Mouse (Mus musculus) embryonic facial prominence, embryonic 10.5 days (tissue): ENCODE measurements around the gene Csk. TPM values are rescaled to one million over a fixed set of nuclear protein-coding genes. Genes with fewer than 3 reads are reported as not detected.

Experiments used
- DNase-seq: peaks from one replicate; pipeline ENCODE4 v3.0.0-alpha.2; 2017; ENCODE audit warnings: low spot score
- H3K27ac ChIP-seq: fragments of 300-500 bp; sonication (generic); replicated peaks from 2 replicates; pipeline ENCODE4 v1.5.1; 2016; ENCODE audit warnings: mild to moderate bottlenecking
- H3K27me3 ChIP-seq: fragments of 300-500 bp; sonication (generic); replicated peaks from 2 replicates; pipeline ENCODE4 v1.6.1; 2016; ENCODE audit warnings: low read depth, mild to moderate bottlenecking; ENCODE audit not compliant: poor library complexity, severe bottlenecking
- H3K36me3 ChIP-seq: fragments of 300-500 bp; sonication (generic); replicated peaks from 2 replicates; pipeline ENCODE4 v1.6.1; 2016; ENCODE audit warnings: mild to moderate bottlenecking, moderate library complexity
- H3K4me1 ChIP-seq: fragments of 300-500 bp; sonication (generic); 2 replicates; pipeline ENCODE4 v1.6.1; 2016
- H3K4me3 ChIP-seq: fragments of 300-500 bp; sonication (generic); 2 replicates; pipeline ENCODE4 v1.5.1; 2016; ENCODE audit warnings: mild to moderate bottlenecking, moderate library complexity
- H3K9me3 ChIP-seq: fragments of 300-500 bp; sonication (generic); 2 replicates; pipeline ENCODE4 v1.6.1; 2016; ENCODE audit warnings: mild to moderate bottlenecking
- WGBS: fragments of 180-500 bp; shearing (Covaris S2); methylation state at CpG from one replicate; pipeline ENCODE4 v1.1.7; 2016; 5-methylcytosine and 5-hydroxymethylcytosine counted together
- polyA plus RNA-seq: library from polyadenylated mRNA; unstranded; fragments of >200 nt; fragmentation: Nextera tagmentation; extraction: Ambion mirVana; gene quantifications from 2 replicates; pipeline ENCODE4 v1.2.1, GENCODE M21; 2016

Gene Csk
- polyA plus RNA-seq, 1 experiment from 2014 or later = 38.3 TPM

- 96% methylated on average over 11 of the region's 11 CpGs for WGBS
- Histone ChIP-seq H3K4me3 (no peak overlapping the region), H3K27ac (no peak overlapping the region), H3K9me3 (no peaks in the 10 kb centered on the region), H3K4me1 (0 out of 2 replicates have a peak, but pooled peaks cover 2% of the 10 kb centered on the region), H3K36me3 (peaks cover 91% of the 10 kb centered on the region), H3K27me3 (no peaks in the 10 kb centered on the region)
- no peak for DNase-seq
Measured at GRCm38 (mm10) chr9:57627892-57628291, 25.5 kb downstream of the Csk start.

GRCm38 (mm10) chr9:57627191-57627590 is 26.2 kb downstream of the Csk start:
- H3K27ac ChIP-seq = no peak overlapping the region
- H3K4me3 ChIP-seq = no peak overlapping the region
- H3K27me3 ChIP-seq = no peaks in the 10 kb centered on the region
- WGBS = 93% methylated on average over 17 of the region's 17 CpGs
- DNase-seq = no peak
- no peaks in the 10 kb centered on the region for H3K9me3 ChIP-seq
- 0 out of 2 replicates have a peak, but pooled peaks cover 2% of the 10 kb centered on the region for H3K4me1 ChIP-seq
- H3K36me3 ChIP-seq = peaks cover 84% of the 10 kb centered on the region

- no peak for DNase-seq
- Histone ChIP-seq H3K36me3 (peaks cover 71% of the 10 kb centered on the region), H3K4me3 (no peak overlapping the region), H3K9me3 (no peaks in the 10 kb centered on the region), H3K27me3 (no peaks in the 10 kb centered on the region), H3K4me1 (0 out of 2 replicates have a peak, but pooled peaks cover 2% of the 10 kb centered on the region), H3K27ac (no peak overlapping the region)
- WGBS = 82% methylated on average over 15 of the region's 15 CpGs
Measured at GRCm38 (mm10) chr9:57625674-57626500, 27.5 kb downstream of the Csk start.

- no peaks in the 10 kb centered on the region for H3K9me3 ChIP-seq
- peaks cover 55% of the 10 kb centered on the region for H3K36me3 ChIP-seq
- peaks cover 6% of the 10 kb centered on the region; the same call in 1 of the 2 replicates for H3K4me1 ChIP-seq
- no peak for DNase-seq
- no peaks in the 10 kb centered on the region for H3K27me3 ChIP-seq
- 78% methylated on average over 7 of the region's 7 CpGs for WGBS
- H3K4me3 ChIP-seq = no peak overlapping the region
- H3K27ac ChIP-seq = no peak overlapping the region
Measured at GRCm38 (mm10) chr9:57624295-57624694, 29.1 kb downstream of the Csk start.

GRCm38 (mm10) chr9:57620674-57621073 is 32.8 kb downstream of the Csk start, which contains the start of gene Lman1l:
TSS of gene Lman1l (minus strand) at chr9:57620774.
- H3K4me3 ChIP-seq = no peak within 1 kb of the TSS
- H3K27ac ChIP-seq = no peak within 1 kb of the TSS
- H3K36me3 ChIP-seq = peaks cover 19% of the 10 kb centered on the region
- no peak for DNase-seq
- no peaks in the 10 kb centered on the region for H3K27me3 ChIP-seq
- no peaks in the 10 kb centered on the region for H3K9me3 ChIP-seq
- WGBS = 95% methylated on average over 5 of the region's 5 CpGs
- peaks cover 6% of the 10 kb centered on the region; the same call in 1 of the 2 replicates for H3K4me1 ChIP-seq

GRCm38 (mm10) chr9:57618854-57619253 is 34.6 kb downstream of the Csk start:
- WGBS = 80% methylated on average over 8 of the region's 8 CpGs
- Histone ChIP-seq H3K9me3 (no peaks in the 10 kb centered on the region), H3K27me3 (no peaks in the 10 kb centered on the region), H3K36me3 (peaks cover under 1% of the 10 kb centered on the region; the same call in 1 of the 2 replicates), H3K4me1 (peaks cover 4% of the 10 kb centered on the region; the same call in 1 of the 2 replicates), H3K27ac (no peak overlapping the region), H3K4me3 (no peak overlapping the region)
- DNase-seq = no peak

- Histone ChIP-seq H3K4me1 (peaks cover 4% of the 10 kb centered on the region; the same call in 1 of the 2 replicates), H3K27ac (no peak overlapping the region), H3K36me3 (no peaks in the 10 kb centered on the region), H3K9me3 (no peaks in the 10 kb centered on the region), H3K4me3 (no peak overlapping the region), H3K27me3 (no peaks in the 10 kb centered on the region)
- 79% methylated on average over 8 of the region's 8 CpGs for WGBS
- DNase-seq = no peak
Measured at GRCm38 (mm10) chr9:57617556-57618169, 35.8 kb downstream of the Csk start.

- no peak overlapping the region for H3K27ac ChIP-seq
- no peaks in the 10 kb centered on the region for H3K27me3 ChIP-seq
- no peak for DNase-seq
- no peaks in the 10 kb centered on the region for H3K36me3 ChIP-seq
- H3K9me3 ChIP-seq = no peaks in the 10 kb centered on the region
- H3K4me1 ChIP-seq = peaks cover 7% of the 10 kb centered on the region; the same call in 1 of the 2 replicates
- WGBS = 85% methylated on average over 4 of the region's 4 CpGs
- H3K4me3 ChIP-seq = no peak overlapping the region
Measured at GRCm38 (mm10) chr9:57614786-57615185, 38.6 kb downstream of the Csk start.

GRCm38 (mm10) chr9:57613975-57614374 is 39.5 kb downstream of the Csk start:
- Histone ChIP-seq H3K36me3 (no peaks in the 10 kb centered on the region), H3K4me3 (no peak overlapping the region), H3K27me3 (no peaks in the 10 kb centered on the region), H3K27ac (no peak overlapping the region), H3K4me1 (peaks cover 7% of the 10 kb centered on the region; the same call in 1 of the 2 replicates), H3K9me3 (no peaks in the 10 kb centered on the region)
- DNase-seq = no peak
- WGBS = 88% methylated on average over 7 of the region's 7 CpGs

GRCm38 (mm10) chr9:57612587-57612986 is 40.8 kb downstream of the Csk start:
- H3K27me3 ChIP-seq = no peaks in the 10 kb centered on the region
- 87% methylated on average over 7 of the region's 7 CpGs for WGBS
- no peak for DNase-seq
- H3K4me3 ChIP-seq = no peak overlapping the region
- peaks cover 7% of the 10 kb centered on the region; the same call in 1 of the 2 replicates for H3K4me1 ChIP-seq
- no peak overlapping the region for H3K27ac ChIP-seq
- H3K9me3 ChIP-seq = no peaks in the 10 kb centered on the region
- no peaks in the 10 kb centered on the region for H3K36me3 ChIP-seq

- Histone ChIP-seq H3K27ac (no peak overlapping the region), H3K4me3 (no peak overlapping the region), H3K27me3 (peaks cover 13% of the 10 kb centered on the region), H3K9me3 (no peaks in the 10 kb centered on the region), H3K4me1 (peaks cover 16% of the 10 kb centered on the region), H3K36me3 (no peaks in the 10 kb centered on the region)
- WGBS = 58% methylated on average over 3 of the region's 3 CpGs
- no peak for DNase-seq
Measured at GRCm38 (mm10) chr9:57610359-57610826, 43.0 kb downstream of the Csk start.

GRCm38 (mm10) chr9:57609803-57610202 is 43.6 kb downstream of the Csk start:
- H3K36me3 ChIP-seq = no peaks in the 10 kb centered on the region
- H3K27me3 ChIP-seq = peaks cover 19% of the 10 kb centered on the region
- no peak overlapping the region for H3K4me3 ChIP-seq
- H3K9me3 ChIP-seq = no peaks in the 10 kb centered on the region
- WGBS = 69% methylated on average over 3 of the region's 3 CpGs
- no peak overlapping the region for H3K27ac ChIP-seq
- peaks cover 16% of the 10 kb centered on the region for H3K4me1 ChIP-seq
- DNase-seq = no peak
